Mouse (Mus musculus) Patski (cell line): Measurements from ENCODE around the gene Bmp8a. TPM values are rescaled to one million over a fixed set of nuclear protein-coding genes. Genes with fewer than 3 reads are reported as not detected.
"Not testable (repeated sequence)": the region's sequence is repeated elsewhere in the genome, so short reads cannot be mapped to it uniquely, and the experiment has no call there.

Experiments
- ATAC-seq: fragments of 100-300 bp; one replicate; pipeline ENCODE4 v1.8.0; 2021
- CTCF ChIA-PET: fragments of 350-600 bp; sonication (Branson Sonifier 250); formaldehyde crosslinking; loops from one replicate; lab custom pipeline; 2022; ENCODE audit warnings: inconsistent platforms; lab: Charles Lee
- POLR2A ChIA-PET: fragments of 350-600 bp; sonication (Branson Sonifier 250); formaldehyde crosslinking; loops from one replicate; lab custom pipeline; 2022; ENCODE audit warnings: antibody characterized with exemption, inconsistent platforms; lab: Charles Lee
- DNase-seq: peaks from one replicate; pipeline ENCODE4 v3.0.0-alpha.2; 2011; ENCODE audit warnings: low read depth, low spot score
- H3K27me3 ChIP-seq: fragments of 371-371 bp; one replicate; pipeline ENCODE4 v1.5.1; 2021
- CTCF ChIP-seq: fragments of 100-300 bp; IDR thresholded peaks from one replicate; pipeline ENCODE4 v1.5.1; 2021
- in situ Hi-C: fragments of 300-500 bp; cut with MboI; formaldehyde crosslinking; loops from 3 replicates; pipeline ENCODE4 v1.11.1; 2018; ENCODE audit warnings: low pct_unique_long_range_greater_than_20kb, mixed read lengths
- polyA plus RNA-seq: library from polyadenylated mRNA; unstranded; gene quantifications from one replicate; pipeline ENCODE4 v1.2.3, GENCODE M21; 2021

Bmp8a gene
- polyA plus RNA-seq, 1 experiment from 2014 or later = not detected

- H3K27me3 ChIP-seq = no peaks in the 10 kb centered on the region
- ATAC-seq = no peak
Observed at GRCm38 (mm10) chr4:123331326-123331725, 11.7 kb downstream of the Bmp8a start.

GRCm38 (mm10) chr4:123328946-123329345 lies 14.1 kb downstream of the Bmp8a start:
- ATAC-seq = no peak
- no peak for DNase-seq
- no peaks in the 10 kb centered on the region for H3K27me3 ChIP-seq
- TF ChIP-seq CTCF = no peak
- in situ Hi-C loops = no loop called here
- ChIA-PET CTCF (no interaction called here), POLR2A (interaction anchor here (0.6 kb wide), 1 partner anchor 10 kb away, joined by 3 read pairs; no protein-coding TSS in a partner anchor)

More at GRCm38 (mm10) chr4:123331326-123331725, 11.7 kb downstream of the Bmp8a start:
- in situ Hi-C loops = no loop called here
- POLR2A ChIA-PET = interaction anchor here (0.6 kb wide), 1 partner anchor 16 kb away, joined by 3 read pairs; no protein-coding TSS in a partner anchor
- DNase-seq = no peak
- TF ChIP-seq CTCF = no peak
- CTCF ChIA-PET = no interaction called here

GRCm38 (mm10) chr4:123327630-123328029 lies 15.4 kb downstream of the Bmp8a start:
- in situ Hi-C loops = no loop called here
- ATAC-seq = no peak
- CTCF ChIA-PET = interaction anchor here (0.8 kb wide), 1 partner anchor 18 kb away, joined by 4 read pairs; no protein-coding TSS in a partner anchor
- no peak for TF ChIP-seq CTCF
- H3K27me3 ChIP-seq = no peaks in the 10 kb centered on the region
- POLR2A ChIA-PET = no interaction called here
- DNase-seq = no peak

GRCm38 (mm10) chr4:123326087-123326486 lies 17.0 kb downstream of the Bmp8a start:
- ChIA-PET CTCF (no interaction called here), POLR2A (no interaction called here)
- in situ Hi-C loops = no loop called here
- DNase-seq = no peak
- TF ChIP-seq CTCF = no peak
- ATAC-seq = no peak
- H3K27me3 ChIP-seq = no peaks in the 10 kb centered on the region

- POLR2A ChIA-PET = no interaction called here
- TF ChIP-seq CTCF = no peak
- DNase-seq (no peak), ATAC-seq (no peak)
- CTCF ChIA-PET = no interaction called here
- no peaks in the 10 kb centered on the region for H3K27me3 ChIP-seq
- in situ Hi-C loops = no loop called here
Observed at GRCm38 (mm10) chr4:123323534-123323933, 19.5 kb downstream of the Bmp8a start, which contains the start of gene Oxct2a. TSS of gene Oxct2a (minus strand) at chr4:123323634.

- POLR2A ChIA-PET, DNase-seq, H3K27me3 ChIP-seq, in situ Hi-C loops, CTCF ChIA-PET, ATAC-seq: not testable (repeated sequence)
Observed at GRCm38 (mm10) chr4:123322910-123323309, 20.1 kb downstream of the Bmp8a start.

GRCm38 (mm10) chr4:123314497-123314896 lies 28.6 kb downstream of the Bmp8a start:
- DNase-seq = no peak
- ChIA-PET CTCF (no interaction called here), POLR2A (no interaction called here)
- H3K27me3 ChIP-seq = no peaks in the 10 kb centered on the region
- no peak for ATAC-seq
- in situ Hi-C loops = no loop called here
- TF ChIP-seq CTCF = no peak

- in situ Hi-C loops = no loop called here
- POLR2A ChIA-PET = no interaction called here
- no peak for TF ChIP-seq CTCF
- CTCF ChIA-PET = no interaction called here
- DNase-seq (no peak), ATAC-seq (no peak)
- no peaks in the 10 kb centered on the region for H3K27me3 ChIP-seq
Observed at GRCm38 (mm10) chr4:123313010-123313409, 30.0 kb downstream of the Bmp8a start.

- in situ Hi-C loops = no loop called here
- ChIA-PET POLR2A (no interaction called here), CTCF (no interaction called here)
- no peaks in the 10 kb centered on the region for H3K27me3 ChIP-seq
- no peak for TF ChIP-seq CTCF
- ATAC-seq (no peak), DNase-seq (no peak)
Observed at GRCm38 (mm10) chr4:123311845-123312244, 31.2 kb downstream of the Bmp8a start.

GRCm38 (mm10) chr4:123308292-123308691 lies 34.8 kb downstream of the Bmp8a start:
- in situ Hi-C loops = loop anchor here (10.0 kb wide), 1 partner anchor 367 kb away; no protein-coding TSS in a partner anchor
- TF ChIP-seq CTCF = no peak
- ChIA-PET CTCF (interaction anchor here (1.4 kb wide), 1 partner anchor 36 kb away, joined by 3 read pairs; no protein-coding TSS in a partner anchor), POLR2A (interaction anchor here (0.6 kb wide), 2 partner anchors 135 to 340 kb away, joined by 3 read pairs; no protein-coding TSS in a partner anchor)
- H3K27me3 ChIP-seq = no peaks in the 10 kb centered on the region
- ATAC-seq = no peak
- DNase-seq = no peak

- DNase-seq (no peak), ATAC-seq (no peak)
- no peak for TF ChIP-seq CTCF
- no peaks in the 10 kb centered on the region for H3K27me3 ChIP-seq
- in situ Hi-C loops = loop anchor here (10.0 kb wide), 1 partner anchor 368 kb away; no protein-coding TSS in a partner anchor
- CTCF ChIA-PET = interaction anchor here (0.7 to 2.0 kb wide), 2 partner anchors 13 to 61 kb away, joined by 3 to 5 read pairs; no protein-coding TSS in a partner anchor
- POLR2A ChIA-PET = no interaction called here
Observed at GRCm38 (mm10) chr4:123306999-123307398, 36.1 kb downstream of the Bmp8a start.
